Mouse (Mus musculus): ENCODE measurements around the gene Id2.

The Id2 gene

GRCm38 (mm10) chr12:25097052-25097209 is at the start of gene Id2:
TSS of gene Id2 (minus strand) at chr12:25097140.
- no peak for DNase-seq (ENCODE audit: extremely low spot score)

DNA sequence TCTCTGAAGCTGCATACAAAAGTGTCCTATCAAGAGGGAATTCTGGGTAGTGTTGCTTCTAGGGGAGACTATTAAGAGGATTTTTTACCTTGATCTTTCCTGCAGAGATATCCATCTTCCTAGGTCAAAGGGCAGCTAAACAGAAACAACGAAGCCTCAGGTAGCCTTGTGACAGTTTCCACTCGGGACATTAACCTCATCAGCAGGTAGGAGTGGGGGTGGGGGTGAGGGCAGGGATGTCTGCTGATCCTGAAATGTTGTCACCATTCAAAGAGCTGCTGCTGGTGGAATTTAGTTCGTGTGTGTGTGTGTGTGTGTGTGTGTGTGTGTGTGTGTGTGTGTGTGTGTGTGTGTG is 48.4 kb upstream of the Id2 start:
- no peak for DNase-seq (ENCODE audit: extremely low spot score)

DNA sequence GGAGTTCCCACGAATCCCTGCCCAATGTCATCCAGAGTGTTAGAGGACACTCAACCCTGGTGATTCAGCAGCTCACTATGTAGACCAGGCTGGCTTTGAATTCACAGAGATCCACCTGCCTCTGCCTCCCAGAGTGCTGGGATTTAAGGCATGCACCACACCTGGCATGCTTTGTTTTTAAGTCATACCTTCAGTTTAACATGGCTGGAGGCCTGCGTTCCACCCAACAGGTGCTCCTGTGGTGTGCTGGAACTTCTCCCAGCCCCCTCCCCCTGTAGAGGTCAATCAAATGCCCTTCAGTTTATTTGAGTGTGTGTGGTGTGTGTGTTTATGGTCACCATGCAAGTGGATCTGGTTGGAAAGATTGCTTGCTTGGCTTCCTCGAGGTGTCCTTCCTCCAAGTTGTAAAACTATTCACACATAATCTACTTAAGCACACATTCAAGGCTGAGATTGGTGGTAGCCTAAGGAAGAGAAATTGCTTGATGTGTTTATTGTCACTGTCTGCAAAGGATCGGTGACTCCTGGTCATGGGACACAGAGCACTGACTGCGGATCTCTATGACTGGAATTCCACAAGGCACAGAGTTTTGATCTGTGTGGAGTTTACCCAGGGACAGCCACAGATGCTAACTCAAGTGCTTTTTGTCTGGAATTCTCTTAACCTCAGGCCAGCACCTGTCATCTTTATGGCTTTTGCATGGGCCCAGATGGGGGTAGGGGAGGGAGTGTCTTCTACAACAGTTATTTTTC is 47.8 kb upstream of the Id2 start:
- DNase-seq (ENCODE audit: extremely low spot score), result no peak

GRCm38 (mm10) chr12:25143492-25143891 is 46.6 kb upstream of the Id2 start:
- DNase-seq (ENCODE audit: extremely low spot score), result no peak

DNA sequence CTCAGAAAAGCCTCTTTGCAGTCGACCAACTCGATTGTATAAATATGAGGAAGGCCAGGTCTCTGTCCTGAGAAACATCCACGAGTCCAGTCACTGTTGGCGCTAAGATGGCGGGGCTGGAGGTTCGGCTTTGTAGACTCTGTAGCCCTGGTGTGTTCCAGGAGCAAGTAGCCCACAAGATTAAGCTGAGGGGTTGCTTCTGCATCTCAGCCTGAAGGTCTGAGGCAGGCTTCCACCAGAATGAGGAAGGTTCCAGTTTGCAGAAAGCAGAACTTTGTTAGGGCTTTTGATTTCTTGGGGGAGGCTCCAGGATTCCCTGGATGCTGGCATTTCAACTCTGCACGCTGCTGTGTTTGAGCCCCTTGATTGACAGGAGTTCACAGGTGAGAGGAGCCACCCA is 45.3 kb upstream of the Id2 start:
- no peak for DNase-seq (ENCODE audit: extremely low spot score)

- DNase-seq (ENCODE audit: extremely low spot score), result no peak
These were observed 44.4 kb upstream of the Id2 start for GRCm38 (mm10) chr12:25141311-25141710.

DNA sequence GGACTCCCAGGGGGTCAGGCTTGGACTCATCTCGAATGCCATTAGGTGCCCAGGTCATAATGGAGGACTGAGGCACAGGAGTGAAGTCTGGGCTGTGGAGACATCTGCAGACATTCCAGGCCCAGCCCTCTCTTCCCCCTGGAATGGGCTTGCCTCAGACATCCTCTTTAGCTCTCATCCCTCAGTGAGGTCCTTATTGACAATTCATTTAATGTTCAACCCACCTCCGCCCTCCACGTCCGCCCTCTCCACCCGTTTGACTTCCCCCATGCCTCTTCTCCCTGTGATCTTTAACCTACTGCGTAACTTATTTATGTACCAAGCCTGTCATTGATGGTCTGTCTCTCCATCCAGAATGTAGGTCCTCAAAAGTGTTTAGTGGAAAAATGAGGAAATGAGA is 43.2 kb upstream of the Id2 start:
- no peak for DNase-seq (ENCODE audit: extremely low spot score)

GRCm38 (mm10) chr12:25138616-25139015 is 41.7 kb upstream of the Id2 start:
- DNase-seq (ENCODE audit: extremely low spot score), result no peak

- DNase-seq (ENCODE audit: extremely low spot score), result no peak
These were observed 35.1 kb upstream of the Id2 start for GRCm38 (mm10) chr12:25132046-25132445.

- DNase-seq (ENCODE audit: extremely low spot score), result no peak
These were observed 30.7 kb upstream of the Id2 start for GRCm38 (mm10) chr12:25127629-25128028.

- peak; percentile 27 for DNase-seq (ENCODE audit: extremely low spot score)
These were observed 29.3 kb upstream of the Id2 start for GRCm38 (mm10) chr12:25126228-25126627.

GRCm38 (mm10) chr12:25125239-25125776 is 28.4 kb upstream of the Id2 start:
- DNase-seq (ENCODE audit: extremely low spot score), result peak; percentile 37

DNA sequence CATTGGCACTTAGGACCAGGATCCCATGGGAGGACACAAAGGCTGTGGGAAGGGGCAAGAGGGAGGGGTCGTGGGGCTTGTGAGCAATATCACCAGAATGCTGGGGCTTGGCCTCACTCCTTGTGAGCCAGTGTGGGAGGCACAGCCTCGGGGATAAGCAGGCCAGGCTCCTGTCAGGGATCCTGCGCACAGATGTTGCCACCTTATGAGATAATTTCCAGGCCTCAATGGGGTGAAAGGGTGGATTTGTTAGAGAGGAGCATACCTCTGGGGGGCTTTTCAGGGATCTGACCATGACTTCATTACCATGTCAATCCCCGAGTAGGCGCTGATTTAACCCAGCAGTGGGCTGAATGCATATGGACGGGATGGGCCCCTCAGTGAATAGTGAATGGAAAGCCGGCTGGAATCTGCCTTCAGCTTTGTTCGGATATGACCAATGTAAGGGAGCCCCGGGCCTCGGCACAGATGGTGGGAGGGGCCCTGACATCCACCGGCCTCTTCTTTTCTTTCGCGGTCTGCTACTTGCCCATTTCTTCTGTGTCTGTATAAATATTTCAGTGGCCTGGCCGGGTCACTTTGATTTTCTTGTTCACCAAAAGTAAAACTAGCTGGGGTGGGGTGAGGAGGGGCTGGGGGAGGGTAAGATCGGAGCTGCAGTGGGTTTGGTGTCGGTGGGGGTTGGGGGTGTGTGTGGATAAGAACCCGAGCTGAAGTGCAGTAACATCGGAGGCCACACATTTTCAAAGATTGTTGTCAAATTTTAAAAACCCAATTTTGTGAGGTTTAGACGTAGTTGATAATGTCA is 27.7 kb upstream of the Id2 start:
- peak; percentile 84 for DNase-seq (ENCODE audit: extremely low spot score)

DNA sequence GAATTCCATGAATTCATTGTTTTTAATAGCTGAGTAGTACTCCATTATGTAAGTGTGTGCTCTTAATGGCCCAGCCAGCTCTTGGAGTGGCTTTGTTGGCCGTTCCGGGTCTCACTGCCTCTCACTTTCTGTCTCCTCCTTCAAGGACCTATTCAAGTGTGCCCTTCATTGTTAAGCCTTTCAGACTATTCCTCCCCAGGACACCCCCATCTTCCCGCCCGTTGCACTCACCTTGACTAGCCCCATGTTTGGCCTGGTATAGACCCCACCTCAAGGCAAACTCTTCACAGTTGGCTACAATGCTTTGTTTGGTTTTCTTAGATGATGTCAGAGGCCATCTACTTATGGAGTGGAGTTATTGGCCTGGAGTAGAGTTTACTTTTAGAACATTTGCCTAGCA is 23.8 kb upstream of the Id2 start:
- no peak for DNase-seq (ENCODE audit: extremely low spot score)

DNA sequence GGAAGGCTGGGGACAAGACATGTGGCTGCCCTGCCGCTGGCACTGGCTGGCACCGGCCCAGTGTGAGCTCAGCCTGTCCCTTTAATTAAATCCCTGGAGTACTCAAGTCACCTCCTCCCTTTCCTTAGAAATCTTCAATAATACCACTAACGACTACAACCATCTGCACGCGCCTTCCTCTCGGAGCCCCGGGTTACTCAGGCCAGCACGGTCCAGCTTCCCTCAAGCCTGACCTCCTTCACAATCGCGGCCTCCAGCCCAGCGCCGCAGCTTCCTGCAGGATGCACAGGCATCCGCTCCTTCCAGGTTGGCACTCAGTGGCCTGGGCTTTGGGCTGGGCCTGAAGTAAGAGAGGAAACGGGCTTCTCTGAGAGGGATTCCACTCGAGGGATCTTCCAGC is 22.3 kb upstream of the Id2 start:
- DNase-seq (ENCODE audit: extremely low spot score), result no peak

- DNase-seq (ENCODE audit: extremely low spot score), result no peak
These were observed 21.0 kb upstream of the Id2 start for GRCm38 (mm10) chr12:25117856-25118511.

DNA sequence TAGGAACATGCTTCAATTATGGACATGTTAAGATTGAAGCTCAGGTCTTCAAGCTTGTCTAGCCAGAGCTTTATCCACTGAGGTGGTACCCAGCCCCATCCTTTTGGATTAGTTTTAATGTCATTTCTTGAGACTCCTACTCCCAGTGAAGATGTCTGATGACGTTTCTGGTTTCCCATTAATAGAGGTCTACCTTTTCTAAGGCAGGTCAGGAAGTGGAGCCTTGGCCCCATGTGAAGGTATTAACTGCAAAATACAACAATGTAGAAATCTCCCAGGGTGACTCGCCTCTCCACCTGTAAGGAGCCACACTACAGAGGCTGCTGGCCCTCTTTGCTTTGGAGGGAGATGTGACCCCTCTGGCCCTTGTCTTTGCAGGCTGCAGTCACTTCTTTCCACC is 19.2 kb upstream of the Id2 start:
- no peak for DNase-seq (ENCODE audit: extremely low spot score)

GRCm38 (mm10) chr12:25114426-25114825 is 17.5 kb upstream of the Id2 start:
- DNase-seq (ENCODE audit: extremely low spot score), result no peak

DNA sequence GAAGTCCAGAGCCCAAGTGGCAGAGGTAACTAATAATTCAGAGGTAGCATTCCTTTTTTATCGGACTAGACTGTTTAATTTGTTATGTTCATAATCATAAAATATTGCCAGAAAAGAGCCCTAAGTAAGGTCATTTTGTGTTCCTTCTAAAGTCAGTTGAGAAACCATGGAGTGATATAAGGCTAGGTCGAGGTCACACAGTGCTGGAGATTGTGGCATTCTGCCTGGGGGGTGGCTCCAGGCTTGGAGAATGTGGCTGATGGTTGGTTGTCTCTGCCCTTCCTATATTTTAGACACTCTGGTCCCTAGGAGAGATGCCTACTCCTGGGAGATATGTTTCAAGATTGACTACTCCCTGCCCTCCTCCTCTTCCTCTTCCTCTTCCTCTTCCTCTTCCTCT is 16.4 kb upstream of the Id2 start:
- no peak for DNase-seq (ENCODE audit: extremely low spot score)

DNA sequence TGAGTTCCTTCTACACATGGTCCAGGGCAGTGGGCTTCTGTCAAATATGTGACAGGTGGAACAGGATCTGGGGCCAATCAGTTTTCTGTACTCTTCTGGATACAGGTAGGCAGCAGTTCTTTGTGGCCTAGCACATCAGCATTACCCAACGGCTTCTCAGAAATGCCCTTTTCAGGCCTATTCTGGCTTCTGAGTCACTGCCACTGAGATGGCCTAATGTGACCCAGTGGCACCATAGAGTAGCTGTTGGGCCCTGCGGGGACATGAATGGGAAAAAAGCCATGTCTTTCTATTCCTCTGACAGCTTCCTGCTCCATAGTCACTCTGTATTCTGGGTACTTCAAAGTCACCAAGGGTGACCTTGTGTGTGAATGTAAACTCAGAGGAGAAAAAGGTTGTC is 15.9 kb upstream of the Id2 start:
- DNase-seq (ENCODE audit: extremely low spot score), result no peak

GRCm38 (mm10) chr12:25110682-25111078 is 13.7 kb upstream of the Id2 start:
- no peak for DNase-seq (ENCODE audit: extremely low spot score)

GRCm38 (mm10) chr12:25109971-25110681 is 13.2 kb upstream of the Id2 start:
- DNase-seq (ENCODE audit: extremely low spot score), result no peak
